Mouse (Mus musculus) small intestine, adult 2 months (tissue): ENCODE measurements at regions not wholly inside any gene's neighbourhood (a gene's known extent, or its start where the extent isn't known, plus 50 kb on each side); places are given as distances from the start of the nearest gene placed in this dataset.

Experiments
- H3K27ac ChIP-seq: fragments of 200-500 bp; 2 replicates; pipeline ENCODE4 v1.5.1; 2012; ENCODE audit warnings: low read depth, low read length, control low read depth, inconsistent platforms; ENCODE audit not compliant: insufficient read depth
- H3K27me3 ChIP-seq: fragments of 200-500 bp; 2 replicates; pipeline ENCODE4 v1.6.1; 2012; ENCODE audit warnings: mild to moderate bottlenecking, moderate library complexity, low read length, inconsistent platforms; ENCODE audit not compliant: control insufficient read depth, insufficient read depth
- H3K36me3 ChIP-seq: fragments of 200-500 bp; 2 replicates; pipeline ENCODE4 v1.6.1; 2012; ENCODE audit warnings: mild to moderate bottlenecking, low read length, control low read depth, inconsistent platforms; ENCODE audit not compliant: control insufficient read depth, insufficient read depth
- H3K4me1 ChIP-seq: fragments of 200-500 bp; 2 replicates; pipeline ENCODE4 v1.6.1; 2012; ENCODE audit warnings: low read length, inconsistent platforms, mixed read lengths; ENCODE audit not compliant: control insufficient read depth, insufficient read depth, insufficient read length
- H3K4me3 ChIP-seq: fragments of 200-500 bp; 2 replicates; pipeline ENCODE4 v1.5.1; 2012; ENCODE audit warnings: low read depth, mild to moderate bottlenecking, control low read depth, inconsistent platforms, low read length, moderate library complexity
- CTCF ChIP-seq: fragments of 200-500 bp; IDR thresholded peaks from 2 replicates; pipeline ENCODE4 v1.5.1; 2012; ENCODE audit warnings: low read depth, mild to moderate bottlenecking, control low read depth, inconsistent platforms, low read length, moderate library complexity, mixed read lengths; ENCODE audit not compliant: insufficient replicate concordance, insufficient read length; ENCODE audit errors: extremely low read depth
- POLR2A ChIP-seq: fragments of 200-500 bp; IDR thresholded peaks from 2 replicates; pipeline ENCODE4 v1.6.1; 2012; ENCODE audit warnings: low read depth, mild to moderate bottlenecking, control low read depth, inconsistent platforms, low read length, moderate library complexity
- WGBS: fragments of 180-500 bp; shearing (Covaris S2); methylation state at CpG from one replicate; pipeline ENCODE4 v1.1.7; 2018; 5-methylcytosine and 5-hydroxymethylcytosine counted together

GRCm38 (mm10) chr16:24042216-24042615 lies 53.6 kb upstream of the Bcl6 start:
- H3K4me3 ChIP-seq: no peak overlapping the region
- TF ChIP-seq CTCF (no peak), POLR2A (no peak)
- no peaks in the 10 kb centered on the region for H3K27me3 ChIP-seq
- WGBS: 93% methylated on average over 2 of the region's 2 CpGs
- H3K36me3 ChIP-seq: no peaks in the 10 kb centered on the region
- peaks cover 6% of the 10 kb centered on the region; the same call in 1 of the 2 replicates for H3K4me1 ChIP-seq
- no peak overlapping the region for H3K27ac ChIP-seq

- H3K27me3 ChIP-seq: no peaks in the 10 kb centered on the region
- H3K36me3 ChIP-seq: no peaks in the 10 kb centered on the region
- no peak overlapping the region for H3K4me3 ChIP-seq
- H3K4me1 ChIP-seq: peaks cover 7% of the 10 kb centered on the region; the same call in 1 of the 2 replicates
- H3K27ac ChIP-seq: no peak overlapping the region
- WGBS: 88% methylated on average over 2 of the region's 2 CpGs
- TF ChIP-seq CTCF (no peak), POLR2A (no peak)
These were observed 52.8 kb upstream of the Bcl6 start for GRCm38 (mm10) chr16:24041403-24041802.

GRCm38 (mm10) chr16:24039765-24040164 lies 51.1 kb upstream of the Bcl6 start:
- Histone ChIP-seq H3K4me3 (no peak overlapping the region), H3K27me3 (no peaks in the 10 kb centered on the region), H3K27ac (peak overlapping the region; percentile 17; the same call in 1 of the 2 replicates), H3K4me1 (peaks cover 12% of the 10 kb centered on the region; the same call in 1 of the 2 replicates), H3K36me3 (no peaks in the 10 kb centered on the region)
- no peak for TF ChIP-seq POLR2A
- TF ChIP-seq CTCF: no peak
- WGBS: 25% methylated on average over 4 of the region's 4 CpGs
